Mouse (Mus musculus) midbrain, postnatal 0 days (tissue): Measurements from ENCODE around the gene Grid2. TPM values are rescaled to one million over a fixed set of nuclear protein-coding genes. Genes with fewer than 3 reads are reported as not detected.

Experiments used
- ATAC-seq: fragments of 200-750 bp; cut with Nextera tagmentation; 2 replicates; pipeline ENCODE4 v1.8.0; 2017; ENCODE audit warnings: moderate number of reproducible peaks, mild to moderate bottlenecking, moderate TSS enrichment, moderate library complexity; ENCODE audit not compliant: low FRiP score
- DNase-seq: peaks from one replicate; pipeline ENCODE4 v3.0.0-alpha.2; 2015; ENCODE audit warnings: low spot score
- H3K27ac ChIP-seq: fragments of 300-500 bp; sonication (generic); 2 replicates; pipeline ENCODE4 v1.5.1; 2014; ENCODE audit warnings: low read depth, mild to moderate bottlenecking, low read length, mixed read lengths
- H3K27me3 ChIP-seq: fragments of 300-500 bp; sonication (generic); 2 replicates; pipeline ENCODE4 v1.6.1; 2014; ENCODE audit warnings: low read length, control low read depth, mixed read lengths; ENCODE audit not compliant: insufficient read depth
- H3K36me3 ChIP-seq: fragments of 300-500 bp; sonication (generic); 2 replicates; pipeline ENCODE4 v1.6.1; 2014; ENCODE audit warnings: low read length, control low read depth, mixed read lengths; ENCODE audit not compliant: insufficient read depth
- H3K4me1 ChIP-seq: fragments of 300-500 bp; sonication (generic); 2 replicates; pipeline ENCODE4 v1.6.1; 2014; ENCODE audit warnings: mild to moderate bottlenecking, control low read depth, antibody characterized with exemption, low read length, mixed read lengths; ENCODE audit not compliant: insufficient read depth
- H3K4me2 ChIP-seq: fragments of 300-500 bp; sonication (generic); 2 replicates; pipeline ENCODE4 v1.6.1; 2014; ENCODE audit warnings: low read depth, mild to moderate bottlenecking, low read length, mixed read lengths; ENCODE audit not compliant: poor library complexity, severe bottlenecking
- H3K4me3 ChIP-seq: fragments of 300-500 bp; sonication (generic); 2 replicates; pipeline ENCODE4 v1.5.1; 2014; ENCODE audit warnings: low read depth, mild to moderate bottlenecking, low read length, moderate library complexity
- H3K9ac ChIP-seq: fragments of 300-500 bp; sonication (generic); replicated peaks from 2 replicates; pipeline ENCODE4 v1.6.1; 2014; ENCODE audit warnings: mild to moderate bottlenecking, low read length, moderate library complexity, mixed read lengths; ENCODE audit not compliant: poor library complexity, severe bottlenecking
- H3K9me3 ChIP-seq: fragments of 300-500 bp; sonication (generic); 2 replicates; pipeline ENCODE4 v1.6.1; 2016; ENCODE audit warnings: low read length, control low read depth
- CTCF ChIP-seq: IDR thresholded peaks from 2 replicates; pipeline ENCODE4 v1.5.1; 2016; ENCODE audit warnings: antibody characterized with exemption, mild to moderate bottlenecking
- WGBS: fragments of 180-500 bp; shearing (Covaris S2); extraction: QIAGEN DNeasy Blood & Tissue Kit; methylation state at CpG from one replicate; pipeline ENCODE4 v1.1.7; 2014; 5-methylcytosine and 5-hydroxymethylcytosine counted together
- polyA plus RNA-seq: library from polyadenylated mRNA; unstranded; fragments of >200 nt; fragmentation: Nextera tagmentation; extraction: Ambion mirVana; gene quantifications from 2 replicates; pipeline ENCODE4 v1.2.1, GENCODE M21; 2015
- total RNA-seq: library from RNA; depleted of rRNA; stranded (reverse); fragments of >200 nt; gene quantifications from 2 replicates; pipeline ENCODE4 v1.2.3, GENCODE M21; 2014

Grid2 gene
- total and polyA plus RNA-seq, 2 experiments from 2014 or later: 15.3 to 44.8 TPM

DNA sequence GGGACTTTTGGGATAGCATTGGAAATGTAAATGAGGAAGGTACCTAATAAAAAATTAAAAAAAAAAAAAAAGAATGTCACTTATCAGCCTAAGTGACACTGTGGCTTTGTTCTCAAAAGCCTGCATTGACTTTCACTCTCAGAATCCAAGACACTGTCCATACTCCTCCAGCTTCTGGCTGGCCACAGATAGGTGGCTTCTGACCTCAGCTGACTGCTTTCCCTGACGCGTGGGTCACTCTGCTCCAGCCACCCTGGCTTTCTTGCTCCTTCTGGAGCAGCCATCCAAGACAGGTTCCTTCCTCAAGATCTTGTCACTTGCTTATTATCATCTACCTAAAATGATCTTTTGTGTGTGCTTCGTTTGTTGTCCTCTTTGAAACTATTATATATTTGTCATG, 1298.0 kb downstream of the Grid2 start:
- no peak overlapping the region for H3K9ac ChIP-seq
- no peak overlapping the region for H3K4me3 ChIP-seq
- H3K4me1 ChIP-seq: no peaks in the 10 kb centered on the region
- TF ChIP-seq CTCF: no peak
- ATAC-seq: no peak
- no peaks in the 10 kb centered on the region for H3K36me3 ChIP-seq
- no peak for DNase-seq
- WGBS: 75% methylated on average over 3 of the region's 3 CpGs
- no peak overlapping the region for H3K27ac ChIP-seq
- no peaks in the 10 kb centered on the region for H3K9me3 ChIP-seq
- H3K4me2 ChIP-seq: no peak overlapping the region
- no peaks in the 10 kb centered on the region for H3K27me3 ChIP-seq

DNA sequence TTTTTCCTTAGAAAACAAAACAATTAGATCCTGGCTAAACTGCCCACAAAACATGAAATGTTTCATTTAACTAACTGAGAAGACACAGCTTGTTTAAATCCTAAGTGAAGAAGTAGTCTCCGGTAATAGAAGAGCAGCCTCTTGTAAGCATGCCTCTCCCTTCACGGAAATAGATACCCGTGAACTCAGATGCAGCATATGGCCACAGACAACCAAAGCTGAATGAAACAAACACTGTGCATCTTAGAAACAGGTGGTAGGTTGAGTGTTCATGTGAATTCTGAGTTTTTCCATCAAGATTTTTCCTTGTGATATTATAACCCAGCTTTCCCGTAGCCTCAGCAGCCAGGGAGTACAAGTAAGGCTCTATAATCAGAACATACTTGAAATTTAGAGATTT, 1299.5 kb downstream of the Grid2 start:
- no peak overlapping the region for H3K27ac ChIP-seq
- H3K36me3 ChIP-seq: no peaks in the 10 kb centered on the region
- H3K9me3 ChIP-seq: no peaks in the 10 kb centered on the region
- no peak for DNase-seq
- no peaks in the 10 kb centered on the region for H3K27me3 ChIP-seq
- no peak for TF ChIP-seq CTCF
- no peak overlapping the region for H3K9ac ChIP-seq
- no peak overlapping the region for H3K4me3 ChIP-seq
- H3K4me1 ChIP-seq: no peaks in the 10 kb centered on the region
- WGBS: 85% methylated on average over 4 of the region's 4 CpGs
- no peak overlapping the region for H3K4me2 ChIP-seq
- no peak for ATAC-seq

DNA sequence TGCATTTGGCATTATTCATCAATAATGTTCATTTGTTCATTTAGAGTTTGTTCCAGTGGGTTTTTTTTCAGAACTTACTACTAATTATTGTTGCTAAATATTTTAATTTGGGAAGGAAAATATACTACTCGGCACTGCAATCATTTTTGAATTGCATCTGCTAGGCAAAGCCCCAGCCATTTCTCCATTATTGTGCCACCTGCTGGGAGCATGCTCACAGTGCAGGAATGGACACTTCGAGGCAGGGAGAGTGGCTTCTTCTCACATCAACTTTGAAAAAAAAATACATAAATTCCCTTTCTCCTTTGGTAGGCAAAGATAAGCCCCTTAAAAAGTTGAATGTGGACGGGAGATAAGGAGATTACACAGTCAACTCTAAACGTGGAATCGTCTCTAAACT, 1312.9 kb downstream of the Grid2 start:
- Histone ChIP-seq H3K36me3 (no peaks in the 10 kb centered on the region), H3K27me3 (no peaks in the 10 kb centered on the region), H3K9ac (no peak overlapping the region), H3K27ac (no peak overlapping the region), H3K9me3 (no peaks in the 10 kb centered on the region), H3K4me3 (no peak overlapping the region), H3K4me2 (no peak overlapping the region), H3K4me1 (no peaks in the 10 kb centered on the region)
- 41% methylated on average over 5 of the region's 5 CpGs for WGBS
- TF ChIP-seq CTCF: peak; percentile 75
- DNase-seq (peak; percentile 32), ATAC-seq (no peak)

DNA sequence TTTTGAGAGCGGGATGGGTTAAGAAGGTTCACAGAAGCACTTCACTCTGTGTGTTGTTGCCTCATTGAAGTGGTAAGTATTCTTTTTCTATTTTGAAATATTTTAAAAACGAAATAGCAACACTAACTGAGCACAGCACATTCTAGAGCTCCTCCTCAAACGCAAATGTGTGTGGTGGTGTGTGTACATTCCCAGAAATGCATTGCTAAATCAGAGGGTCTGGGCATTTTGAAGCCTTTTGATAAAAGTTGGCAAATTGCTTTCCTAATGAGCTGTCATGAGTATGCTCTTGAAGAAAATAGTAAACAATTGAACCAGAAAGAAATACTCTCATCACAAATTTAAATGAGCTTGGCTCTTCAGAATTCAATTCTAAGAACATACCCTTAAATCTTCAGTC, 1325.7 kb downstream of the Grid2 start:
- H3K9ac ChIP-seq: no peak overlapping the region
- H3K27ac ChIP-seq: no peak overlapping the region
- H3K4me3 ChIP-seq: no peak overlapping the region
- H3K9me3 ChIP-seq: no peaks in the 10 kb centered on the region
- TF ChIP-seq CTCF: no peak
- ATAC-seq (no peak), DNase-seq (no peak)
- H3K27me3 ChIP-seq: no peaks in the 10 kb centered on the region
- H3K4me2 ChIP-seq: no peak overlapping the region
- H3K4me1 ChIP-seq: no peaks in the 10 kb centered on the region
- no peaks in the 10 kb centered on the region for H3K36me3 ChIP-seq
- 68% methylated on average over 3 of the region's 3 CpGs for WGBS

DNA sequence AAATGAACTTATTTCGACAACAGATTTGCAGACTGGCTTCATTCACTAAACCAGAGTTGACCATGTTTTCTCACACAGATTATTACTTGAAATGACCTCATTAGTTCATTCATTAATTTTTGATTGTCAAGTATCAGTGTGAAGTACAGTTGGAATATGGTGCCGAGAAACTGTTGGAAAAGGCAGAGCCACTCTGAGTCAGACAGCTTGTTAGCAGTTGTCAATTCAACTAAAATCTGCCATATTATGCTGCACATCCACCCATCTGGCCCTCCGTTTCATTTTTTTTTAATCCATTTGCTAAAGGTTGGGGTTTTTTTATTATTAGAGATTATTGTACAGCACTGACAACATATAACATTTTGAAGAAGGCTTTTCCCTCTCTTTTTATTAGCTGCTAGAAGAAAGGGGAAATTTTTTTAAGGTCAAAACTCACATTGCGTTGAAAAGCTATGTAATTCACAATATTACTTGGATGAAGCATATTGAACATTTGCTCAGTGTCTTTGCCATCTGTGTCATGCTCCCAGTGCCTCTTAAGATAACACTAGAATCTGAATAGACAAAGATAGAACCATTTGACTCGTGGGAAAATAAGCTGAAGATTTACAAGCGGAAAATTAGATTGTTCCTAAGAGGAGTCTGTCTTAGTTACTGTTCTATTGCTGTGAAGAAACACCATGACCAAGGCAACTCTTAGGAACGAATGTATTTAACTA, 1333.0 kb downstream of the Grid2 start:
- WGBS: 61% methylated on average over 7 of the region's 7 CpGs
- H3K27ac ChIP-seq: no peak overlapping the region
- no peak overlapping the region for H3K4me3 ChIP-seq
- TF ChIP-seq CTCF: no peak
- no peak overlapping the region for H3K4me2 ChIP-seq
- no peaks in the 10 kb centered on the region for H3K27me3 ChIP-seq
- ATAC-seq (no peak), DNase-seq (no peak)
- H3K9ac ChIP-seq: no peak overlapping the region
- no peaks in the 10 kb centered on the region for H3K4me1 ChIP-seq
- H3K36me3 ChIP-seq: no peaks in the 10 kb centered on the region
- H3K9me3 ChIP-seq: no peaks in the 10 kb centered on the region

DNA sequence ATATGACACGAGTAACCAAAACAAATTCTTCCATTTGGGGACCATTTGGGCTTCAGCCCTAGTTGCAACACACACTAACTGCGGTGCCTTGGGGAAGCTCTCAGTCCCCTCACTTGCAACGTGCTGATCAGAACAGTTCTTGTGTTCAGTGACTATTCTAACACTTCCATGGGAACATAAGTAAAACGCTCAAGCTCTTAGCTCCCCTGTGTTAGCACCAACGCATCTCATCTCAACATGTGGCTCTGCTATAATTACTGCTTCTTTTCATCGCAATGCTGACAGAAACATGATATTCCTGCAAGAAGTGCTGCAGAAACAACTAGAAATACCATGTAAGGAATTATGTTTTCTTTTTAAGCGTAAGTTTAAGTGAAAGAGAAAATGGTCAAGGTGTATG, 1340.6 kb downstream of the Grid2 start:
- Histone ChIP-seq H3K27me3 (no peaks in the 10 kb centered on the region), H3K4me2 (no peak overlapping the region), H3K36me3 (no peaks in the 10 kb centered on the region), H3K27ac (no peak overlapping the region), H3K9me3 (no peaks in the 10 kb centered on the region), H3K4me1 (no peaks in the 10 kb centered on the region), H3K4me3 (no peak overlapping the region), H3K9ac (no peak overlapping the region)
- DNase-seq: no peak
- ATAC-seq: no peak
- TF ChIP-seq CTCF: no peak
- WGBS: 68% methylated on average over 7 of the region's 7 CpGs
